Mouse (Mus musculus) fibroblast of lung, adult 2 months (primary cell): ENCODE measurements around the gene Zbtb39.

Experiments
- DNase-seq: peaks from one replicate; pipeline ENCODE4 v3.0.0-alpha.2; 2011; ENCODE audit warnings: low read depth

The Zbtb39 gene

GRCm38 (mm10) chr10:127739083-127739660 lies at the start of gene Zbtb39:
Gene Zbtb39, plus strand, starts transcription at chr10:127739538.
- DNase-seq, result no peak

DNA sequence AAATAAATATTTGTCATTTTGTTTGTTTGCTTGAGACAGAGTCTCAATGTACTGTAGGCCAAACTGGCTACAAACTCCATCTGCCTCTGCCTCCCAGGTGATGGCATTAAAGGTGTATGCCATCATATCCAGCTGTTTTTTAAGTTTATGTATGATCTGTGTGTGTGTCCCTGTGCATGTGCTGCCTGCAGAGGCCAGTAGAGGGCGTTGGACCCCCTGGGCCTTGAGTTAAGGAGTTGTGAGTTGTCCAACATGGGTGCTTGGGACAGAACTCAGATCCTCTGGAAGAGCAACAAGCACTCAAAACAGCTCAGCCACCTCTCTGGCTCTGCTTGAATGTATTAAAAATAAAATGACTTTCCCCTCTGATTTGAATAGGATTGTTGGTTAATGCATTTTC lies 48.3 kb upstream of the Zbtb39 start:
- no peak for DNase-seq

GRCm38 (mm10) chr10:127694636-127695035 lies 44.7 kb upstream of the Zbtb39 start:
- no peak for DNase-seq

DNA sequence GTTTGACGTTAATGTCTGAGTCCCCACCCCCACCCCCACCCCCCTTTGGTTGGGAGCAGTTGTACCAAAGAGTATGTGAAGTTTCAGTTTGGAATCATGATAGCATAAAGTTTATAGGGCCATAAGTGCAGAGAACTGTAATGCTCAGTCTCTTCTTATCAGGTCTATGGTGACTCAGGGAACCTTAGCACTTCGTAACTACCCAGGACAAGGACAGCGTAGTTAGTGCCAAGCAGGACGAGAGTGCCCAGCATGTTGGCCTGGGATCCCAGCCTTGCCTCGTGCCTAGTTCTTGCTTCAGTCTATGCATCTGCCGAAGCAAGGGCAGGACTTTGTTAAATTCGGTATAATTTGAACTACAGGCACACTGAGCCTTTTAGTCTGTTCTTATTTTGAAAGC lies 43.6 kb upstream of the Zbtb39 start:
- DNase-seq, result no peak

- no peak for DNase-seq
Measured at GRCm38 (mm10) chr10:127698966-127699365, 40.4 kb upstream of the Zbtb39 start.

- DNase-seq, result no peak
Measured at GRCm38 (mm10) chr10:127703299-127703698, 36.0 kb upstream of the Zbtb39 start.

DNA sequence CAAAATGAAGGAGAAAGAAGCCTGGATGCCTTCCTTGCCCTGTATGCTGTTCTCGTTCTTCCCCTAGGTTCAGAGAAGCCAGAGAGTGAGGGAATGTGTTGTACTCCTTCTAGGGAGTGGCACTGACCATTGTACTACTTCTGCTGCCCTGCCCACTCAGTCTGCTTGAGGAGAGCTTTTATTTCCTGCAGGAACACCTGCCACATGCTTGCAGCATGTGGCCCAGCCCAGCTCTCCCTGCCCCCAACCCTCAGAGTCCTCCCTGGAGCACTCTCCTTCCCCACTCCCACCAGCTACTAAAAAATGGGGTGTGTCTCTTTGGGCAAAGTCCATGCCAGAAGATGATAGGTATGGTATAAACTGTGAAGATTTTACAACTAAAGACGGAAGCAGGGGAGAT lies 35.0 kb upstream of the Zbtb39 start:
- DNase-seq, result no peak

DNA sequence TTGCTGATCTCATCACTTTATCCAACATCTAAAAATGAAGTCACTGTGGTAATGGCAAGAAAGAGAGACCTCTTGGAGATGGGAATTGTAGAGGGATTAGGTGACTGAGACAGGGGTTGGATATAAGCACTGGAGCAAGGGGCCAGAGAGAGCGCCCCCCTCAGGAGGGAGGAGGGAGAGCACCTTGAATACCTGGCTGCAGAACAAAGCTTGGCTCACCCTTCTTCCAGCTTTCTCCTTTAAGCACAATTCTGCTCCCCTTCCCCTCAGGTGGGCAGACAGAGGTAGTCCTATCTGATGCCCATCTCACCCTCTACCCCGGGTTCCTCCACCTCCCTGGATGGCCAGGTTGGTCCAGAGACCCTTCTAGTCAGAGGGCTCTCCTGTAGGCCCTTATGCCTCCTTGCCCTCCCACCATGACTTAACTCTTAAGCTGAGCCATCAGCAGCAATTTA lies 34.5 kb upstream of the Zbtb39 start, which contains the start of gene Myo1a:
TSS of gene Myo1a (plus strand) at position 405 of the 455 bp plus-strand sequence.
- no peak for DNase-seq

DNA sequence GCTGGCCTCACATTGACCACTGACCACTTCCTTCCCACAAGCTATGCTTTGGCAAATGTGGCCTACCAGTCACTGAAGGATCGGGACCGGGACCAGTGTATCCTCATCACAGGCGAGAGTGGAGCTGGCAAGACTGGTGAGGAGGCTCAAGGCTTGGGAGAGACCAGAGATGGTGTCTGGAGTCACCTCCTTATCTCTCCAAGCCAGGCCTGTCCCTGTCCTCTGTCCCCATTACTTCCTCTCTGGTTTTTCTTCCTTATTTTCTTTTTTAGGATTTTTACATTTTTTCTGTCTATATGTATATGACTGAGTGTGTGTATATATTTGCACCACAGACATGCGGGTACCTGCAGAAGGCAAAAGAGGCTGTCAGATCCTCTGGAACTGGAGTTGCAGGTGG lies 33.6 kb upstream of the Zbtb39 start:
- no peak for DNase-seq

DNA sequence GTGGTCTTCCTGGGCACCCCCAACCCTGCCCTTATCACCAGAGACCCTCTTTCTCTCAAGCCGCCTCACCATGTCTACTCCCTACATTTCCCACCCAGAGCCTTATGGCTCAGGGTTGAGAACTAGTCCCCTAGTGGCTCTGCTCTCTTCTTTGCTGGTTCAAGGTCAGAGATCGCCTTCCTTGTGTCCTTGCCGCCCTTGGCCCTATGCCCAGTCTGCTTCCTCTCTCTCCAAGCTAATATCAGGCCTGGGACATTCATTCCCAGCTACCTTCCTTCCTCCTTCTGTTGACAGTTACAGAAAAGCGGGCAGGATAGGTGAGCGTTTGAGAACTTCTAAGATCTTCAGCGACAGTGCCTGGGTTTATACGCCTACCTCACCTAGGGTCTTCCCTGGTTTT lies 31.6 kb upstream of the Zbtb39 start:
- no peak for DNase-seq

- DNase-seq, result no peak
Measured at GRCm38 (mm10) chr10:127708850-127709370, 30.4 kb upstream of the Zbtb39 start.

- DNase-seq, result no peak
Measured at GRCm38 (mm10) chr10:127710331-127710730, 29.0 kb upstream of the Zbtb39 start.

GRCm38 (mm10) chr10:127712736-127713135 lies 26.6 kb upstream of the Zbtb39 start:
- DNase-seq, result no peak

GRCm38 (mm10) chr10:127721671-127722418 lies 17.5 kb upstream of the Zbtb39 start:
- DNase-seq, result no peak

DNA sequence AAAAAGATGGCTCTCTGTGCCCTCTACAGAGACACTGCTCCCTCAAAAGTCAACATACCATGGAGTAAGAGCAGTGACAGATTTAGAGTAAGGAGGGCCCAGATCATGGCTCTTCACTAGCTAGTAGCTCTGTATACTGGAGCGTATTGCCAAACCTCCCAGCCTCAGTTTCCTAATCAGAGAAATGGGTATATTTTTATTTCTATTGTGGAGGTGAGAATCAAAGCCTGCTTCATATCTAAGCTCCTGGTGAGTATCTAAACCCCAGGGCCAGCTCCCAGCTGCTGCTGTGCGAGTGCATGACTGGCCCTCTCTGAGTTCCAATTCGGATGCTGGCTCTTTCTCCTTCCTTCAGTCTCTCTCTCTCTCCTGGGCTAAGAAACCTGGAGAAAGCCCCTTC lies 15.2 kb upstream of the Zbtb39 start, which contains the start of gene Tac2:
TSS of gene Tac2 (plus strand) at position 301 of the 400 bp plus-strand sequence.
- DNase-seq, result no peak

DNA sequence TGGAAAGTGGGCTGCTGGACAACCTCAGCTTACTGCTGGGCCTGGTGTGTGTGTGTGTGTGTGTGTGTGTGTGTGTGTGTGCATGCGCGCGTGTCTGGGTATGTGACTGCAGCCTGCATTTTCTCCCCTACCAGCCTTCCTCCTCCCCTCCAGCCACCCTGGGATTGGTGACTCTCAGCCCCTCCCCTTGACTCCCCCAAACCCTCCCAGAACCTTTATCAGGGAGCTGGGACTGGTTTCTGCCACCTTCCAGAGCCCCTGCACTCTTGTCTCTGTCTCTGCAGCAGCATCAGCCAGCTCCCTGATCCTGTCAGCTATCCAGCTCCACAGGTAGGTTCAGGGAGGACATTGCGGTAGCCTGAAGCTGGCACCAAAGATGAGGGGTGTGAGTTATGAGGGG lies 14.2 kb upstream of the Zbtb39 start:
- DNase-seq, result no peak

DNA sequence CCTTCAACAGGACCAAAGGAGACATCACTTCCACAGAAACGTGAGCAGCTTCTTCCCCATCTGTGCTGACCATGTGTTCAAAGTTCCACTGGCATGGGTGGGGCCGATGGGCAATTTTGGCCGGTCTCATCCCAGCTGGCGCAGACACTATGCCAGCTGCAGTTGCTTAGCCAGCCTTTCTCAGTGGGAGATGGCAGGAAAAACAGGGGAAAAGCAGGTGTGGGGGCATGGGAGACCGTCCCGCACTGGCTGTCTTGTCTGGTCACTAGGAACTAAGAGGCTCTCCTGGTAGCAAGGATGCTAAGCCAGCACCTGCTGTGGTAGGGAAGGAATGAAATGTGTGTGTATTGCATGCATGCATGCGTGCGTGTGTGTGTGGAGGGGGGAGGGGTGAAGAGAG lies 10.9 kb upstream of the Zbtb39 start:
- DNase-seq, result no peak

- no peak for DNase-seq
Measured at GRCm38 (mm10) chr10:127730285-127730932, 8.9 kb upstream of the Zbtb39 start.

- no peak for DNase-seq
Measured at GRCm38 (mm10) chr10:127730933-127731310, 8.4 kb upstream of the Zbtb39 start.

GRCm38 (mm10) chr10:127731397-127731796 lies 7.9 kb upstream of the Zbtb39 start:
- no peak for DNase-seq

GRCm38 (mm10) chr10:127734434-127734833 lies 4.9 kb upstream of the Zbtb39 start:
- DNase-seq, result no peak

- DNase-seq, result no peak
Measured at GRCm38 (mm10) chr10:127736266-127736665, 3.1 kb upstream of the Zbtb39 start.

GRCm38 (mm10) chr10:127736916-127737315 lies 2.4 kb upstream of the Zbtb39 start:
- DNase-seq, result no peak
